Mouse (Mus musculus) neutrophil, adult 65 days (primary cell): ENCODE results near the gene Med25. TPM values are rescaled to one million over a fixed set of nuclear protein-coding genes. Genes with fewer than 3 reads are reported as not detected.

Source experiments
- total RNA-seq: library from RNA; stranded (reverse); gene quantifications from 2 replicates; pipeline ENCODE4 v1.2.4, GENCODE M21; 2023

The Med25 gene
- total RNA-seq = 31.2 and 33.7 TPM in 2 replicates

DNA sequence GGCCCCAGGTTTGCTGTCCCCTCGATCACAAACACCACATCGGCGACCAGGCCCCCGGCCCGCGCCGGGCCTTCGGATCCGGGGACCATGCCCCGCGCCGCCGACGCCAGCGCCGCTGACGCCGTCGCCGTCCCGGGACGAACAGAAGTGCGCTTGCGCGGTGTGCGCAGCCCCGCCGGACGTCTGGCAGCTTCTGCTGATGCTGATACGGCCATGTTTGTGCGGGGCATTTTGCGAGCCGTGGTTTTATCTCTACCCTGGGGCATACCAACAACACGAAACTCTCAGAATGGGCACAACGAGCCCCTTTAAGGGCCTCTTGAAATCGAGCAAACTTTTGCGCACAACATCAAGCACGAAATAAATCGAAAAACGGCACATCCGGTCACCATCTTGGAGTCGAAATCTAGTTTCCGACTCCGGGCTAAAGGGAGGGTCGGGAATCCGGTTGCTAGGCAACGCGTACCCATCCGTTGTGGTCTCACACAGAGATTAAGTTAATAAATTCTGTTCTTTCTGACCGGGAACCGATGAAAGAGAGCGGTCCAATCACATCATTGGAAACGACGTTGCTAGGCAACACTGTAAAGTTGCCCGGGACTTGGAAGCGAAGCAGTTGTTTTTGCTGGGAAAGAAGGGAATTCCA is at the start of gene Med25:
Med25 (minus strand) TSS at position 437 of the 646 bp plus-strand sequence.

DNA sequence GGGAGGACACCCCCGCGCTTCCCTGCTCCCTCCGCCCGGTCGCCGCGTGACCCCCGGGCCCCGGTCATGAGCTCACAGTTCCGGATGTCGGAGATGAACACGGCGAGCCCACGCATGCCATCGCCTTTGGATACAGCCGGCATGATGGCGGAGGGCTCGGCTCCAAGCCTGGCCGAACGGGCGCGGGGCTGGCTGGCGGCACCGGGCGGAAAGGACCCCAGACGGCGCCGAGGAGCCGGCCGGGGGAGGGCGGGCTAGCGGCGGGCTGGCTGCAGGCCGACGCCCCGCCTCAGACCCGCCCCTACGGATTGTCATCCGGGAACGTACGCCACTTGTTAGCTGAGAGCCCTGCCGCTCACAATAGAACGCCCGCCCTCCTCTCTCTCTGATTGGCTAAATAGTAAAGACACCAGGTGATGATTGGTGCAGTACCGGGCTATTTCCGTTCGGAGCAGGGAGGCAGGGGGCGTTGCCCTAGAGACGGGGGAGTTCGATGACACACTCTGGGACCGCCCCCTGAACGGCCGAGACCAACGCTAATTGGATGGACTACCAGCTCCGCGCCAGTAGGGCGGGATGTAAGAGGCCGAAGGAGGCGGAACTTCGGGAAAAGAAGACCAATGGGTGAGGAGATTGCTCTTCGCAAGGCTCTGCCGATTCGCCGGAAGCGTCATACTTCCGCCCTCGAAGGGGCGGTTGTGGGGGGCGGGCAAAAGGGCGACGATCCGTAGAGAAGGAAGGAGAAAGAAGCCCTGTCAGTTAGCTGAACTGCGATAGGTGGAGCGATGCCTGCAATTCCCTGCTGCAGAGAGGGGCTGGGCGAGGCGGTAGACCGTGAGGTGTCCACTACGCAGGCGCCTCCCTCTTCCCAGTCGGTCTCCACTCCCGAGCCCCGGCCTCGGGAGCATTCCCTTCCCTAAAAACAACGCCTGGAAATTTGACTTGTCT is 37.0 kb upstream of the Med25 start, which contains the start of gene Ap2a1:
Ap2a1 (minus strand) TSS at position 293 of the 948 bp plus-strand sequence.

DNA sequence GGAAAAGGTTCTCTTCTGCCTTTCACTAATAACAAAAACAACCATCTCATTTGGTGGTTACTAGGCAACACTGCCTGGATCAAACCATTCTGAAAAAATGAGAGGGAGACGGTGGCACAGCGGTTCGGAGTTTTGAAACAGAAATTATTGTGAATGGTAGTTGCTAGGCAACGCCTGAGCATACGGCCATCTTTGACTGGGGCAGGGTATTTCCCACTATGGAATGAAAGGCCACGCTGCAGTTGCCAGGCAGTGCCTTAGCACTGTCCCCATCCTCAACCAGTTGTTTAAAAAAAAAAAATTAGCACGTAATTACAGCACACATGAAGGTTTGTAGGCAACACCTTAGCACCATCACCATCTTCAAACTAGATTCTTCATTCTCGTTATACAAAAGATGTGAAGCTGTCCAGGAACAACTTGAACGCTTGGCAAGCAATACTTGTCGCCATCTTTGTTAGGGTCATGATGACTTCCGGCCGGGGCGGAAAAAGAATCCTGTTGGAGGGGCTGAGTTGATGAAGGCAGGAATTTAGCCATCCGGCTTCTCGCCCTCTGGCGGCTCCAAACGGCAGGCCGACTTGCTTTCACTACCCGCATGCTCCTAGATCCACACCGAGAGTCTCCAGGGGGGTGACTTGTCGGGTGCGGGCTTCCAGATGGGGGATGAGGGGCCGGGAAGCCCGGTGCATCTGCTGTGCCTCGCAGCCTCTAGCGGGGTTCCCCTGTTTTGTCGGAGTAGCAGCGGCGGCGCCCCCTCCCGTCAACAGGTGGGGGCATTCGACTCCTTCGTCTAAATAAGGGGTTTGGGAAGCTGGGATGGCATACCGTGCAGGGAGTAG is 3.3 kb upstream of the Med25 start, which contains the start of gene Fuz:
Fuz (plus strand) TSS at position 487 of the 842 bp plus-strand sequence.

DNA sequence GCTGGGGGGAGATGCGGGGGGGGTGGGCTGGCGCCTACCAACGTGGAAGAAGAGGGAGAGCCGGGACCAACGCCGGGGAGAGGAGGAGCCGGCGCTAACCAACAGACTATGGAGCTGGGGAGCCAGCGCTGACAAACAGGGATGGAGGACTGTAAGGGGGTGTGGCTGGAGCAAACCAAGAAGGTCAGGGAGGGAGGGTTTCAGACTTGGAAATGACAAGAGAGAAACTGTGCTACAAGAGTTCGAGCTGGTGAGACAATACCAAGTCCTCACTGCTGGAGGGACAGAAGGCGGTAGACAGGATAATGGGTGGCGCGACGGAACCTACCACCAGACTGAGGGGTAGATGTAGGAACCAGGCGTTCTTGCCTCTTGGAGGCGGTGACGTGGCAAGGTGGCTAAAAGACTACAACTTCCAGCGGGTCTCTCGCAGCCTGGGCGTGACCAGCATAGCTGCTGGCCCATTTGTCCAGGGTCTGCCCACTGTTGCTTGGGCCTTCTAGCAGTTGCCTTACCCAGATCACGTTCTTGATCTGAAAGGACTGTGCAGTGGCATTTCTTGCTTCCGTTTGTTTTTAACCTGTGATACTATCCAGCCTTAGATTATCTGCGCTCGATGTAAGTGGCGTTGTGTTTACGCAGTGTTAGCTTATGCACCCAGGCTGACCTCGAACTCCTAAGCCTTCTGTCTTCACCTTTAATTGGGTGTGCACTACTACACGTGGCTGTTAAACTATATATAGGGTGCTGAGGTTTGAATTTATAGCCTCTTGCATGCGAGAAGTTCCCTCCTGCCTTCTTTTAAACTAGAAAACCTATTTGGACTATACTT is 22.6 kb downstream of the Med25 start, which contains the start of gene Ptov1:
Ptov1 (minus strand) TSS at position 92 of the 832 bp plus-strand sequence.

GRCm38 (mm10) chr7:44857042-44857552 is 35.4 kb downstream of the Med25 start, which contains the start of gene Pnkp:
Pnkp (plus strand) TSS chr7:44857139.

DNA sequence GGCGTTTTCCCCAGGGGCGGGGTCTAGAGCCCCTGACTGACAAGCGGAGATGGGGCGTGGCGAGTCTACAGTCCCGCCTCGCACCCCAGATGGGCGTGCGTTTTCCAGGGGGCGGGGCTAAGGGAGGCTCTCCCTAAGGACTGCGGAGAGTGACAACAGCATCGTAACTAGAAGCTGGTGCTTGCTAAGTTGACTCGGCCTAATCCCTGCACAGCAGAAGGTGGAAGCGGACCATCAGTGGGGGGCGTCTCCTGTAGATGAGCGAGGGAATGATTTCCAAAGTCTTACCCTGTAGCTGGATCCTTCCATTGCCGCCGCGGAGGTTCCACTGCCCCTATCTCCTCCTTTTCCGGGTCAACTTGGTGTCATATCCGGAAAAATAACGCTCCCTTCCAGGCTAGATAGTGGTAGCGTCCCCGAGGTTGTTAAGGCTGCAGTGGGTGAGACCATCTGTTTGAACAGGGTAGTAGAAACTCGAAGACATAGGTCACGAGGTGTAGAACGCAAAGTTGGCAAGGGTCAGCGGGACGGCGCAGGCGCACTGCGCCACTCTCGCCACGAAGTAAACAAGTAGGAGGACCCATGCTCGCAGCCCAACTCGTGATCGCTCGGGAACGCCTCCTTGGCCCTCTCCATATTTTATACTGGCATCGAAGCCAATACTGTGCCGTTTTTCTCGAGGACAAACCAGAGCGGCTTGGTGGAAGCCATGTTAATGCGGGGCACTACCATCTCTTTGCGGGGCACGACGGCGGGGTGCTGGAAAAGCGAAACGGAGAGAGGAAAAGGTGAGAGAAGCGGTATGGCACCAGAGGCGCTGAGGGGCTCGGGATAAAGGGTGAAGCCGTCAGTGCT is 43.7 kb downstream of the Med25 start, which contains the start of the genes Akt1s1 and Tbc1d17:
Akt1s1 (plus strand) TSS at position 431 of the 855 bp plus-strand sequence.
Tbc1d17 (minus strand) TSS at position 519 of the 855 bp plus-strand sequence.

Other genes starting within 250 kb of the Med25 start
- gene Myh14, start 221.9 kb downstream of the Med25 start, total RNA-seq = not detected in 2 replicates
- not detected in 2 replicates for gene Izumo2, start 184.0 kb downstream of the Med25 start, total RNA-seq
- gene Vrk3, start 144.3 kb downstream of the Med25 start, total RNA-seq = 43.2 and 46.2 TPM in 2 replicates
- gene Zfp473, start 141.7 kb downstream of the Med25 start, total RNA-seq = 0.13 and 0.98 TPM in 2 replicates
- 43.7 and 56.6 TPM in 2 replicates for gene Nup62, start 76.6 kb downstream of the Med25 start, total RNA-seq
- 0.54 and 0.63 TPM in 2 replicates for gene Il4i1, start 76.3 kb downstream of the Med25 start, total RNA-seq
- 5.5 and 6.4 TPM in 2 replicates for gene Atf5, start 76.1 kb downstream of the Med25 start, total RNA-seq
- gene Akt1s1, start 43.7 kb downstream of the Med25 start, total RNA-seq = 13.8 and 19.9 TPM in 2 replicates
- gene Tbc1d17, start 43.6 kb downstream of the Med25 start, total RNA-seq = 69.2 and 85.6 TPM in 2 replicates
- 520 and 612 TPM in 2 replicates for gene Pnkp, start 35.6 kb downstream of the Med25 start, total RNA-seq
- 29.4 and 29.6 TPM in 2 replicates for gene Ptov1, start 22.9 kb downstream of the Med25 start, total RNA-seq
- gene Fuz, start 3.4 kb upstream of the Med25 start, total RNA-seq = 3.1 and 3.2 TPM in 2 replicates
- 64.6 and 68.6 TPM in 2 replicates for gene Ap2a1, start 36.8 kb upstream of the Med25 start, total RNA-seq
- gene Tsks, start 50.5 kb upstream of the Med25 start, total RNA-seq = not detected in 2 replicates
- gene Cpt1c, start 82.1 kb upstream of the Med25 start, total RNA-seq = 0.23 and 1.3 TPM in 2 replicates
- 48.5 and 57.0 TPM in 2 replicates for gene Prmt1, start 93.9 kb upstream of the Med25 start, total RNA-seq
- gene Irf3, start 104.9 kb upstream of the Med25 start, total RNA-seq = 44.5 and 55.1 TPM in 2 replicates
- 7.3 and 7.9 TPM in 2 replicates for gene Bcl2l12, start 106.0 kb upstream of the Med25 start, total RNA-seq
- gene Scaf1, start 123.7 kb upstream of the Med25 start, total RNA-seq = 59.4 and 75.8 TPM in 2 replicates
- gene Rras, start 125.2 kb upstream of the Med25 start, total RNA-seq = 7.6 and 7.8 TPM in 2 replicates
- gene Prr12, start 160.2 kb upstream of the Med25 start, total RNA-seq = 15.9 and 19.2 TPM in 2 replicates
- 32.5 and 35.9 TPM in 2 replicates for gene Nosip, start 169.7 kb upstream of the Med25 start, total RNA-seq
- gene Prrg2, start 170.0 kb upstream of the Med25 start, total RNA-seq = 15.3 and 20.8 TPM in 2 replicates
- gene Rcn3, start 199.5 kb upstream of the Med25 start, total RNA-seq = 2.6 and 3.0 TPM in 2 replicates
- 11.5 and 11.6 TPM in 2 replicates for gene Fcgrt, start 211.1 kb upstream of the Med25 start, total RNA-seq
- 561 and 713 TPM in 2 replicates for gene Rps11, start 231.7 kb upstream of the Med25 start, total RNA-seq
- gene Rpl13a, start 236.0 kb upstream of the Med25 start, total RNA-seq = 790 and 900 TPM in 2 replicates
- not detected in 2 replicates for gene Gm45713, start 243.5 kb upstream of the Med25 start, total RNA-seq
- gene Flt3l, start 243.7 kb upstream of the Med25 start, total RNA-seq = 22.0 and 23.2 TPM in 2 replicates